Mouse (Mus musculus): ENCODE results near the gene Bbx.
A peak's percentile ranks its signal among the peaks of the same experiment; 100 is the strongest.

Bbx gene

DNA sequence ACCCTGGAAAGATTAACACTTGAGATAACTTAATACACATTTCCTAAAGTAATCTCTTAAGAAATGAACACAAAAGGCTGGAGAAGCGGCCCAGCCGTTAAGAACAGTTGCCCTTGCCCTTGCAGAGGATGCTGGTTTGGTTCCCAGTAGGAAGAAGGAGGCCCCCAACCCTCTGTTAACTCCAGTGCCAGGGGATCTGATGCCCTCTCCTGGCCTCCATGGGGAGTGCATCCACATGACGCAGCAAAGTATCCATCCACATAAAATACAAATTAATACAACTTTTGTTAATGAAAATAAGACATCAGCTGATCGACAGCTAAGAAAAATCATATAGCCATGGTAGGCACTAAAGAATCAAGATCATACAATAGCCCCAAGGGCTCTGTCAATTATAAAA lies 33.6 kb downstream of the Bbx start:
- peak; percentile 15 for DNase-seq (ENCODE audit: low spot score)

DNA sequence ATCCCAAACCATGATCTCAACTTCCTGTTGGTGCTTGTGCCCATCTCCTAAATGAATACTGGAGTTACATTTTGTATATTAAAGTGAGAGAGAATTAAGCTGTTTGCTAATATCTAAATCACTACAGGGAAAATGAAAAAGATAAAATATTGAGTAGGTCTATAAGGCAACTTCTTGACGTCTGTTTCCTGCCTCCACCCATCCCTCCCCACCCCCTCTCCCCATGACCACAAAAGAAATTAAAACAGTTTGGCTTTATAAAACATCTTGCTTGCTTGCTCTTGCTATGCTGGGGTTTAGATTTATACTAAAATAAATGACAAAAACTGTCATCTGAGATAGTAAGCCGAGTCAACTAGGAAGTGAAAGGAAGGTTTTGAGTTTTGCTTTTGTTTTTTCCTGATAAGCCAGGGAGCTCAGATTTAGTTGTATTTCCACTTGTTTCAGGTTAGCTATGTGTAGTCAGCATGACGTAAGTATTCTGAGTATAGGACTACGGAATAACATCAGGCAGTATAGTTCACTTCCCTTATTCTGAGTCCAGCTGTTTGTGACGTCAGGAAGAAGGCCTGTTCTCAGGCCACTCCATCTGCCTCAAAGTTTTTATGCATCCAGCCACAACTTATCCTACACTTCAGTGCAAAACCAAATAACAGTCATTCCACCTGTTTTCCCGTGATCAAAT lies 36.1 kb downstream of the Bbx start:
- DNase-seq (ENCODE audit: low spot score) = no peak

DNA sequence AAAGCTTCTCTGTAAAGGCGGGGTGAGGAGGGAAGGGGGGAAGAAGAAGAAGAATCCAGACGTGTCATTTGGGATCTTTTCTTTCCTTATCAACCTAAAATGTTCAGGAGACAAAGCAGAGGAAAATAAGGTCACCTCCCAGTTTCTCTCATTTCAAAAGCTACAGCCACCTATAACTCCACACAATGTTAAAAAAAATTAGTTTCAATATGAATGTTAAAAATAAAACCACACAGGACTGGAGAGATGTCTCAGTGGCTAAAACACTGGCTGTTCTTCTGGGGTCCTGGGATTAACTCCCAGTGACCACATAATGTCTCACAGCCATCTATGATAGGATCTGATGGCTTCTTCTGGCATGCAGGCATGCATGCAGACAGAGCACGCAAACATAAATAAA lies 43.7 kb downstream of the Bbx start:
- no peak for DNase-seq (ENCODE audit: low spot score)

DNA sequence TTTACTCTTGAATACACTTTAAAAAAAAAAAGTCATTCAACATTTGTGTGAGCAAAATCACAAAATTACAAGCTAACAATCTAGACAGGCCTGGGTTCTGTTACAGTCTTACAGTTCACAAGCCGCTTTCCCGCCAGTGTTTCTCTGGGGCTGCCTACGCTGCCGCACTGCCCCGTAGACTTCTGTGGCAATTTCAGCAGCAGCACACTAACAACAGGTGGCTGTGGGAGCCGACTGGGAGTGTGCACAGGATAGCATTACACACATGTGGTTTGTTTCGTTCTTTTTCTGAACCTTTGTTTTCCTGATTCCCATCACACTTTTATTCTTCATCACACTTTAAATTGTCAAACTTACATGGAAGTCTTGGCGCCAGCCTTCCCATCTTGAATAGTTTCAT lies 48.6 kb downstream of the Bbx start:
- DNase-seq (ENCODE audit: low spot score) = no peak

DNA sequence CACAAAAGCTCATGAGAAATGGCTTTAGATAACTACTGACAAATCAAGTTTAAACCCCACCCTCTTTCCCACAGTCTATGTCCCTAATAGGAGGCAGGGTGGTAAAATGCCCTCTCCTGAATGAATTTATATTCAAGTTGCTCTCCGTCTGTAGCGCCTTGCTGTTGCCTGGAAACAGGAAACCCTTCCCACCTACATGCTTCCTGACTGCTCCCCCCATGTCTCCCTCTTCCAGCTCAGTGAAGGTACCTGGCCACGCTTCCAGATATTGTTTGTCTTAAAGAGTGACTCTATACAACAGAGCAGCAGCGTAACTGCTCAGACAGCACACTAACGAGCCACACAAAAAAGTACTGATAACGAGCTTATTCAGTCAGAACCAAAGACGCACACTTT lies 50.8 kb downstream of the Bbx start:
- peak; percentile 13 for DNase-seq (ENCODE audit: low spot score)

DNA sequence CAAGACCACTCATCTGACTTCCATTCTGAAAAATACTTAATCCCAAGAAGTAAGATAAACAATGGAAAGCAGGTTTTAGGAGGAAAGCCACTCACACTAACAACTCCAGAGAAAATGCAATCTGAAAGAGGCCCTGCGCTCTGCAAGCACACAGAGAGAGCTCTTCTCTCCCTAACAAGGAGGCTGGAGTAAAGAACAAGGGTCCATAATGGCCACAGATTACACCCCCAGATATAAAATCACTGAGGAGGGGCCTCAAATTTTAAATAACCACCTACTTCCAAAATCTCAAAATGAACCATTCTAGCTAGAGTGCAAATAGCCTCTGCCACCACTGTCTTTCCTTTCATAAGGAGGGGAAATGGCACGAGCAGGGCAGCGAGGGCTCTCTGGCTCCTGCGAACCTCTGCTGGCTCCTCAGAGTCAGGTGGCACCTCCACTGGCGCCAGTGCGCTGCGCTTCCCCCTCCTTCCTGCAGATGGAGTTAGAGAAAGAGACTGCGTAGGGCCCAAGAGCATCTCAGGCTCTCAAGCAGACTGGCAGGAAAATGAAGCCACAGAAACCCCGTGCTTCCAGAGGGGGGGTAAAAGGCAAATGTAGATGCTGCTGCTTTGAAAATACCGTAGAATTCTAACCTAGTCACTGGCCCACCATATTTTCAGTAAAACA lies 51.4 kb downstream of the Bbx start:
- DNase-seq (ENCODE audit: low spot score) = peak; percentile 77

DNA sequence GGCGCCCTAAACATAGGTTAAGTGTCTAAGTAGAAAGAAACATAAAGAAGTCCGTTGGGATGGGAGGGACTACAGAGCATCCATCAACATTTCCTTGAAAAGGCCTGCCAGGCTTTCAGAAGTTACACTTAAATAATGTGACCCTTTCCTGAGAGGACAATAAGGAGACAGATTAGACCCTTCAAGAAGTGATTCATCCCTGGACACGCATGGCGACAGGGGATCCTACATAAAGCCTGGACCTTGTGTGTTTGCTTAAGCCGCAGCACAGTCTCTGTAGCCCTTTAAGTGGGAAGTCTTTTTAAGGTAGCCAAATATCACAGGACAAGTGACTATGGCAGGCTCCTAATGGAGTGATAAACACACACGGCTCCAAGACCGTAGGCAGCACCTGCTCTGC lies 52.0 kb downstream of the Bbx start:
- peak; percentile 72 for DNase-seq (ENCODE audit: low spot score)

DNA sequence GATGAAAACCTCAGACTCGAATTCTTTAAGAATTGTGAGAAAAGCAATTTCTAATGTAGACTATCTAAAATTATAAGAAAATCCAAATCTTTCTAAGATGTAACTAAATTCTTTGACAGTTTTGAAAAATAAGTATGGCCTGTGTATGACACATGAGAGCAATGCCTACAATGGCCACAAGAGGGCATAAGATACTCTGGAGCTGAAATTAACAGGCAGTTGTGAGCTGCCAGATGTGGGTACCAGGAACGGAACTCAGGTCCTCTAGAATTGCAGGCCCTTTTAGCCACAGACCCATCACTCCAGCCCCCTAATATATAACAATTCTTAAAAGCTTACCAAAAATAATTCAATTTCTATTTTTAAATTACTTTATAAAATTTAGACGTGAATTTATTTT lies 57.6 kb downstream of the Bbx start:
- DNase-seq (ENCODE audit: low spot score) = peak; percentile 48

DNA sequence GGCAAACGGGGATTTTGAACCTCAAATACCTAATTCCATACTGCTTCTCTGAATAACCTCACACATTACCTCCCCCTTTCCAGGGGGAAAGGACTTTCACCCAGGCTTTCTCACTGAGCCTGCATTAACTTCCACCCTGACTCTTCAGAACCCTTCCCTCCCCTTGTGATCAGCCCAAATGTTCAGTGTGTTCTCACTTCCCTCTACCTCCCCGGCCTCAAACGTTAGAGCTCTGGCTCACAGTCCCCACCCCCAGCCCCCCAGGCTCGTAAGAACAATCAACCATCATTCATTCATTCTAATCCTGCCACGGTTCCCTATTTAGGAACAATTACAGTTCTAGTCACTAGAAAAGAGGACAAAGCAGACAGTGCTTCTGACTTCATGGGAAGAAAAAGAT lies 58.5 kb downstream of the Bbx start:
- DNase-seq (ENCODE audit: low spot score) = no peak

DNA sequence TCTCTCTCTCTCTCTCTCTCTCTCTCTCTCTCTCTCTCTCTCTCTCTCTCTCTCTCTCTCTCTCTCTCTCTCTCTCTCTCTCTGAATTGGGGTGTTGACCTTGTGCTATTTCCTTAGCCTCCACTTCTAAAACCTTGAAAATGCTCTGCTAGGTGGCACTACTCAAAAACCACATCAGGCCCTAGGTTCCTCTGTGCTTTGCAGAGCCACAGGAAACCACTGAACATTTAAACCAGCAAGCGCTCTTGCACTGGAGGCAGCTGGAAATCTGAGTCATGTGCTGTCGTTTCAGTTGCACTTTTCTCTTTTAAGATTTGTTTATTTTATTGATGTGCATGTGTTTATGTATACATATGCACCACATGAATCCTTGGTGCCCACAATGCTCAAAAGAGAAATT lies 59.6 kb downstream of the Bbx start:
- DNase-seq (ENCODE audit: low spot score) = no peak

DNA sequence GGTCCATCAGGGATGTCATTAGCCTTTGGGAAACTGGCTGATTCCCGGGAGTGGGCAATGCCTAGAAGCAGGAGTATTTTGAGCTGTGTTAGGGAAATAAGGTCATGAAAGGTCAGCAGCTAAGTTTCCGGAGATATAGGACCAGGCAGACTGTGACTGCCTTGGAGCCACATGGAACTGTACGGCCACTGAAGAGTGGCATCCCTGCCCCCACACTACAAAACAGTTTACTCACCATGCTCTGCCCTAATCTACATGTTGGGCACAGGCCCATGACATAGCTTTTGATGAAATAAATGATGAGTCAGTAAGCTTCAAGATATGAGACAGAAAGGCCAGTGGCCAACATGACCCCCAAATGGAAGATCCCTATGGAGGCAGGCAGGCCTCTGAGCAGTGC lies 60.7 kb downstream of the Bbx start:
- DNase-seq (ENCODE audit: low spot score) = peak; percentile 41

DNA sequence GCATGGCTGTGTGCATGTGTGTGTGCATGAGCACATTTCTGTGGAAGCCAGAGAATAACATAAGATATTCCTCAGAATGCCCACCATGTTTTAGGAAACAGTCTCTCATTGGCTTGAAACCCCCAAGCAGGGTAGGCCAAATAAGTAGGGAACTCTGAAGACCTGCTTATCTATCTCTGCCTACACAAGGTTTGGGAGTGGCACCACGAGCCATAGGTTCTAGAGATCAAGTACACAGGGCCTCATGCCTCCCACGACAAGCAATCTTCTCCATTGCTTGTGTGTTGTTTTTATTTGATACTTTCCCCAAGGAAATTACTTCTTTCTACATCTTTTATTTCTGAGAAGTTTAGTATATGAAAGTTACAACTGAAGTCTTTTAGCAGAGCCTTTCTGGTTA lies 61.8 kb downstream of the Bbx start:
- DNase-seq (ENCODE audit: low spot score) = no peak

DNA sequence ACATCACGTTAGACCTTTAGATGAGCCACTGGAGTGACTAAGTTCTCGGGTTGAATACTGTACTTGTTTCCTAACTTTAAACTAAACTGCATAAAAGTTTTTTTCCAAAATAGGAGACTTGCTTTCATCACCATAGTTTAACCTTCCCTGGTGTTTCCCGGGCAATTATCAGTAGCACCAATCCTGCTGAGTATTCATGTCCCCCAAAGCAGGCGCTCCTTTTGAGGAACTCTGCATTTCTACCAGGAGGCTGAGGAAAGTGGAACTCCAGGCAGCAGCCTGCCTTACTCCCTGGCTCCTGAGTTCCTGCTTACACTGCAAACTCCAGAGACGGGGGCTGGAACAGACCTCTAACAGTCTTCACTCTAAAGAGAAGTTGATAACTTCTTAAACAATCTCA lies 65.6 kb downstream of the Bbx start:
- DNase-seq (ENCODE audit: low spot score) = no peak

DNA sequence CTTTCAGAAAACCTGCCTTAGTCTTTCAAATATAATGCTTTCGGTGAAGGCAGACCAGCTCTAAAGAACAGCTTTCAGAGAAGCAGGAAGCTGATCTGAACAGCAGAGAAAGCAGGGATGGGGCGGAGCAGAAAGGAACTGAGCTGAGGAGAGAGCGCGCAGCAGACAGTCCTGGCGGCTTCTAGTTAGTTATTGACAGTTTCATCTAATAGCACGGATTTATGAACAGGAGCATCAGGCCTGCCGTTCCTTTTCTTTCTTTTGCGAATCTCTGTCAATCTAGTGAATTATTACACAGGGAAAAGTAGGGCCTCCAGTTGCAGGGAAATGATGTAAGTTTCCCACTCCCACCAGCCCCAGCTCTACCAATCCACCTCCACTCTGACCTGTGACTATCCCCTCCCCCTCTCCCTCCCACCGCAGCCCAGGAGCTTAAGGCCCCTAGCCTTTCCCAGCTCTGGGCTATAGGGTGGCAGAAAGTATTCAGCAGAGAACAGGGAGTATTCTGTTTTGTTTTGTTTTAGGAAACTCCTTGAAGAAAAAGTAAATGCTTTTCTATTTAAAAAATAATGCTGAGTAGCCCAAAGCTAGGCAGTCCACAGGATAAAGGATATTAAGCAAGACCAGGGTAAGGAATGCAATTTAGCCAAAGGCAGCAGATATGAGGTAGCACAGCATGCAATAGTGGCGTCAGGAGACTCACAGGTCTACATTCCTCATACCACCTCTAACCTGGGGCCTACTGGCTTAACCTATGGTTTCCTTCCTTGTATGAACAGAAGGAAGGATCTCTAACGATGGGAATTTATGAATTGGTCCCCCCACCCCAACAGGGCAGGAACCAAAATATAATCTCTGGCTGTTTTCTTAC lies 67.8 kb downstream of the Bbx start:
- peak; percentile 83 for DNase-seq (ENCODE audit: low spot score)

DNA sequence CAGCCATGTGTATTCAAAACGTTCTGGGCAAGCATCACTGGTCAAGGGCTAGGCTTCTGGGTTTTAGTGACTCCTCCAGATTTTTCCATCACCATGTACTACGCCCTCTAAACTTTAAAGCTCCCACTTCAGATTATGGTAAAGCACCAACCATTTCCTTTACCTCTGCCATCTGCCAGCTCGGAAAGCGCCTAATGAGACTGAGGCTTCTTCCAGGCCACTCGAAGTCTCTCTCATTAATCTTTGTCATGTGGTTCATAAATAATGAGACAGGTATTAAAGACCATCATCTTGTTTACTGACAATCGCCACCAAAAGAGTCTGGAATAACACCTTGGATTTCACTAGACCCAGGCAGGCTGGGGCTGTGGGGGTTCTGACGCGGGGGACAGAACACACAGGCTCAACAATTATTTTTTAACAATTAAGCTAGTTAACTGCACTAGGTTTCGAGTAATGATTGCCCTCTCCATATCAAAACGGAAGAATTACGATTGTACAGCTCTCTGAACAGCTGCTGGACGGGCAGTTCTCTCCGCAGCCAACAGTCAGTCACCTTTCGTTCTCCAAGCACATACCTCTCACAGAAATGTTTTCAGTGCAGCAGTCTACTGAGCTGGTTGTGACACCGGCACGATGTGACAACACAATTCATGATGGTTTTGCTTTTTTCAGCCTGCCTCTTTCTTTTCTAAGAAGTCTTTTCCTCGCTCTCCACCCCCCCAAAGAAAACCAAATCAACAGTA lies 68.6 kb downstream of the Bbx start:
- peak; percentile 11 for DNase-seq (ENCODE audit: low spot score)

DNA sequence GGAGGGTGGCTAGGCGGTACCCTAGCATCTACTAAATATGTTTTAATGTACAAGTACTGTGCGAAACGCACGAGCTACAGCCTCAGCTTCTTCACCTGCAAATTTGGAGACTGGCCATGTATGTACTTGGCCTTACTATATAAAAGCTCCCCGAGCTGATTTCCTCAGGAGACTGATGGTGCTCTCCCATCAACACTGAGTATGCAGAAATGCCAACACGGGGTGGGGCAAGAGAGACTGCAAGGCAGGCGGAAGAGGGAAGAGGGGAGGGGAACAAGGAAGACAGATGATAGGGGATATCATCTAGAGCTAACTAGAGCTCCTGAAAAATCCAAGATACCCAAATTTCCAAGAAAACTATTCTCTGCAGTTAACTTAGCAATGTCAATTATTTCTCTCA lies 71.6 kb downstream of the Bbx start:
- no peak for DNase-seq (ENCODE audit: low spot score)

DNA sequence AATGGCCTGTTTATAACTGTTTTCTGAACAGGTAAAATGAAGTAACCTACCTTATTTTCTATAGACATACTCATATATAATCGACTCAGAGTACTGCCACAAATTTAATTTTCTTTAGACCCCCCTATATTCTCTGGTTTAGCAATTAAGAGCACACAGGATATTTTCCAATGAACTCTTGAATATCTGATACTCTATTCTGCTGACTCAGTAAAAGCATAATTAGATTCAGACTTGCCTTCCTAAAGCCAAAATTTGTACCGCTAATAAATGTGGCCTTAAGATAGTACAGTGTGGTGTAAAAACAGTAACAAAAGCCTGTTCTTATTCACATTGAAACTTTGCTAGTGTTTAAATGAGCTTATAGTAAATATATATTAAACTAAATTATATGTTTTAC lies 102.5 kb downstream of the Bbx start:
- DNase-seq (ENCODE audit: low spot score) = no peak

DNA sequence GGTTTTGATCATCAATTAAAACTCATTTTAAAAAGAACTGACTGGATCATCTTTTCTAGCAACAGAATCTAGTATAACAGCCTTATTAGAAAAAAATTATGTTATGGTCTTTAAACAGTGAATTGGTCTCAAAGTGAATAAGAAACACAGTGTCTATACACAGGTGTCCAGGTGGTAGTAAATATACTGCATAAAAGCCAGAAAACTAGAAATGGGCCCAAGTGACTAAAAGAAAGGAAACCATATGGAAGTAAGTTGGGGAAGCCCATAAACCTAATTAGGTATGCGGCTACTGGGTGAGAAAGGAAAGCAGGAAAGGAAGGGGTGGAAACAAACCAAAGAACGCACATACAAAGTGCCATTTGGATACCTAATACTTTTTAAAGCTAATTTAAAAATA lies 107.4 kb downstream of the Bbx start:
- no peak for DNase-seq (ENCODE audit: low spot score)

DNA sequence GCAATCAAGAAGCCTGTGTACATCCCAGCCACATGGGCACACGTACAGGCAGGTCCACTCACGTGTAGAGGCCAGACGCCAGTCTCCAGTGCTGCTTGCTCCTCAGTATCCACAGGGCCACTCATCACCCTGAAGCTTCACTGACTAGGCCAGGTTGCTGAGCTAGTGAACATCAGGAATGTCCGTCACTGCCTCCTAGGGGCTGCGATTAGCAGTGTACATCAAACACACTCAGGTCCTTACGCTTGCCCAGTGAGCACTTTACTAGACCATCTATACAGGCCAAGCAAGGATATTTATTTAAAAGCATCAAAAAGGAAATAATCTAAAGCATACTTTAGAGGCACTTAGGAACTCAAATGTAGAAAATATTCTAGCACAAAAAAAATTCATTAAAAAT lies 107.9 kb downstream of the Bbx start:
- no peak for DNase-seq (ENCODE audit: low spot score)

DNA sequence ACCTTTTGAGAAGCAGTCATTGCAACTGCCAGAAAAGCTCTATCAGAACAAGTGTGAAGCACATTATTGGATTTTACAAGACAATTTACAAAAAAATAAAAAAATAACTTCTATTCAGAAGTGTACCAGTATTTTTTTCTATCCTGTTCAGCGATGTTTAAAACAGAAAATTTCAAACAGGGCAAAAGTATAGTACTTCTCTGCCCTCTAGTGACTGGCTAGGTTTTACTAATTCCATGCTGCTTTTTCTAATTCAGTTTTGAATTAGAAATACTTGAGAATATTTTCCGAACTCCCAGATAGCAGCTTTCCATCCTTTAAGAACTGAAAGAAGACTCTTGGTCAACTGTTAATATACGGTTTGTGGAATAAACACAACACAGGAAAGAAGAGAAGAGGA lies 110.8 kb downstream of the Bbx start:
- no peak for DNase-seq (ENCODE audit: low spot score)

DNA sequence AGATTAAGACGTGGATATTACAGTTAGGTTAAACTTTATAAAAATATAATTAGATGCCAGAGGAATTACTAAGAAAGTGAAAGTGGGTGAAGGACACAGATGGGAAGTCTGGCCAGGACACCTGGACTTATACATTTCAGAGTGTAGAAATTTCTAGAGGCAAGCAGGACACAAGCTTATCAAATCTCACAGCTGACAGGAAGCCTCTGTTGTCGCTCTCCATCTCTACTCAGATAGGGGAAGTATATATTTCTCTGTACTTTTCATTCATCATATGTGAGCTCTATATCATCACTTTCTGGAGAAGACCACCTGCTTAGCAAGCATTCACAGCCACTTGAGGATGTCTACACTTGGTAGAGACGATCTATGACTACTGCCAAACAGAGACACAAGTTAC lies 113.9 kb downstream of the Bbx start:
- no peak for DNase-seq (ENCODE audit: low spot score)

DNA sequence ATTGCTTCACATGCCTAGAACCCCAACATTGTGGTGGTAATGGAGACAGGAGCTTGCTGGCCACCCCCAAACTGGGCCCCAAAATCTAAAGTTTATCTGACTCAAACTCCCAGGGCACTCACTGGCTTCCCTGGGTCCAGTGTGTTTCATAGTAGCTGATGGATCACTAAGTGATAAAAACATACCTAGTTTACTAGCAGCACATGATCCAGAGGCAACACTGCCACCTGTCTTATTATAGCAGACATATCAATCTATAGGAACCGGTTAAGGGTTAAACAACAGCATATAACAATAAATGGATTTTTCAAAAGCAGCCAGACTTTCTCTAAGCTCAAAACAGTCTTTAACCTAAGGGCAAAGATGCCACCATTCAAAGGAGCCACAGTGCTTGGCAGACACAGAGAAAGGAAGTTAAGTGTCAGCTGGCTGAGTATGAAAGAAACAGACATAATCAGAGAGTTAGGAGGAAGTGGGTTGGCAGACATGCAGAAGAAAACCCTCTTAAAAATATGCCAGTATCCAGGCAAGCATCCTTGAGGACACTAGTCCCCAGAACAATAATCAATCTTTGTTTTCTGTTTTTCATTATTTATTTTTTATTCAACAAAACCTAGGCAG lies 116.7 kb downstream of the Bbx start:
- no peak for DNase-seq (ENCODE audit: low spot score)
